Mouse (Mus musculus) intestine, postnatal 0 days (tissue): ENCODE data around the gene Prkag3. TPM values are rescaled to one million over a fixed set of nuclear protein-coding genes. Genes with fewer than 3 reads are reported as not detected.

Experiments used
- ATAC-seq: fragments of 200-750 bp; cut with Nextera tagmentation; 2 replicates; pipeline ENCODE4 v1.8.0; 2017; ENCODE audit warnings: mild to moderate bottlenecking, moderate TSS enrichment, moderate library complexity
- H3K27ac ChIP-seq: fragments of 300-500 bp; sonication (generic); 2 replicates; pipeline ENCODE4 v1.5.1; 2014; ENCODE audit warnings: mild to moderate bottlenecking, low read depth, low read length, moderate library complexity
- H3K27me3 ChIP-seq: fragments of 300-500 bp; sonication (generic); replicated peaks from 2 replicates; pipeline ENCODE4 v1.6.1; 2014; ENCODE audit warnings: low read length, mixed read lengths; ENCODE audit not compliant: control insufficient read depth, insufficient read depth
- H3K36me3 ChIP-seq: fragments of 300-500 bp; sonication (generic); 2 replicates; pipeline ENCODE4 v1.6.1; 2014; ENCODE audit warnings: mild to moderate bottlenecking, moderate library complexity; ENCODE audit not compliant: control insufficient read depth, insufficient read depth
- H3K4me1 ChIP-seq: fragments of 300-500 bp; sonication (generic); replicated peaks from 2 replicates; pipeline ENCODE4 v1.6.1; 2014; ENCODE audit warnings: antibody characterized with exemption, low read length, mixed read lengths; ENCODE audit not compliant: control insufficient read depth, insufficient read depth
- H3K4me2 ChIP-seq: fragments of 300-500 bp; sonication (generic); replicated peaks from 2 replicates; pipeline ENCODE4 v1.6.1; 2014; ENCODE audit warnings: low read depth, mild to moderate bottlenecking, moderate library complexity
- H3K4me3 ChIP-seq: fragments of 300-500 bp; sonication (generic); 2 replicates; pipeline ENCODE4 v1.5.1; 2014; ENCODE audit warnings: low read depth, low read length
- H3K9ac ChIP-seq: fragments of 300-500 bp; sonication (generic); 2 replicates; pipeline ENCODE4 v1.6.1; 2014; ENCODE audit warnings: mild to moderate bottlenecking, low read depth, low read length
- H3K9me3 ChIP-seq: fragments of 300-500 bp; sonication (generic); 2 replicates; pipeline ENCODE4 v1.6.1; 2016; ENCODE audit warnings: mixed run types; ENCODE audit not compliant: control insufficient read depth
- CTCF ChIP-seq: sonication (generic); IDR thresholded peaks from 2 replicates; pipeline ENCODE4 v1.5.1; 2016; ENCODE audit warnings: low read depth, mild to moderate bottlenecking, control low read depth, antibody characterized with exemption, moderate library complexity
- WGBS: fragments of 180-500 bp; shearing (Covaris S2); extraction: QIAGEN DNeasy Blood & Tissue Kit; methylation state at CpG from one replicate; pipeline ENCODE4 v1.1.7; 2014; 5-methylcytosine and 5-hydroxymethylcytosine counted together
- polyA plus RNA-seq: library from polyadenylated mRNA; unstranded; fragments of >200 nt; fragmentation: Nextera tagmentation; extraction: Ambion mirVana; gene quantifications from 2 replicates; pipeline ENCODE4 v1.2.1, GENCODE M21; 2015

The Prkag3 gene
- polyA plus RNA-seq, 1 experiment from 2014 or later = 0.09 TPM

DNA sequence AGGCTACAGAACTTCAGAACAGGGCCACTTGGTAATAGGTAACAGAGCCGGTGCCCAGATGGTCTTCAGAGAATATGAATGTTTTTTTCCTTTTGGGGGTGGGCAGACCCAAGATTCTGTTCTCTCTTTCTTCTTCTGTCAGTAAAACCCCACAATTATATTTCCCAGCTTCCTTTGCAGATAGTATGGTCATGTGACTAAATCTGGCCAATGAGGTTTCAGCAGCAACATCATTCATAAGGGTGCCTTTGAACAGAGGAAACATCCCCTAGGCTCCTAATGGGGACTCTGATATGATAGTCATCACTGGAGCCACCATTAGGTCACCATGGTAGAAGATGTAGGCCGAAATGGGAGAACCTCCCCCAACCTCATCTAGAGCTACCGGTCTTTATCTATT is 3.8 kb upstream of the Prkag3 start:
- Histone ChIP-seq H3K27me3 (0 out of 2 replicates have a peak, but pooled peaks cover 3% of the 10 kb centered on the region), H3K9me3 (no peaks in the 10 kb centered on the region), H3K36me3 (no peaks in the 10 kb centered on the region), H3K27ac (no peak overlapping the region), H3K4me1 (no peaks in the 10 kb centered on the region; the same call in none of the 2 replicates), H3K4me3 (no peak overlapping the region), H3K9ac (no peak overlapping the region), H3K4me2 (no peak overlapping the region)
- no peak for ATAC-seq
- TF ChIP-seq CTCF = no peak
- WGBS = 93% methylated on average over 3 of the region's 3 CpGs

GRCm38 (mm10) chr1:74752150-74752549 is 3.1 kb upstream of the Prkag3 start:
- ATAC-seq = no peak
- no peak for TF ChIP-seq CTCF
- 83% methylated on average over 8 of the region's 8 CpGs for WGBS

GRCm38 (mm10) chr1:74750683-74751082 is 1.7 kb upstream of the Prkag3 start:
- WGBS = 64% methylated on average over 4 of the region's 4 CpGs
- no peak overlapping the region for H3K9ac ChIP-seq
- no peaks in the 10 kb centered on the region; the same call in none of the 2 replicates for H3K4me1 ChIP-seq
- H3K9me3 ChIP-seq = no peaks in the 10 kb centered on the region
- no peaks in the 10 kb centered on the region for H3K36me3 ChIP-seq
- TF ChIP-seq CTCF = no peak
- H3K27me3 ChIP-seq = 0 out of 2 replicates have a peak, but pooled peaks cover 3% of the 10 kb centered on the region
- H3K4me2 ChIP-seq = no peak overlapping the region
- H3K27ac ChIP-seq = no peak overlapping the region
- no peak overlapping the region for H3K4me3 ChIP-seq
- ATAC-seq = no peak

More at GRCm38 (mm10) chr1:74752150-74752549, 3.1 kb upstream of the Prkag3 start:
- no peak overlapping the region for H3K4me2 ChIP-seq
- H3K4me1 ChIP-seq = no peaks in the 10 kb centered on the region; the same call in none of the 2 replicates
- no peak overlapping the region for H3K9ac ChIP-seq
- no peaks in the 10 kb centered on the region for H3K9me3 ChIP-seq
- no peak overlapping the region for H3K27ac ChIP-seq
- H3K27me3 ChIP-seq = 0 out of 2 replicates have a peak, but pooled peaks cover 3% of the 10 kb centered on the region
- H3K4me3 ChIP-seq = no peak overlapping the region
- no peaks in the 10 kb centered on the region for H3K36me3 ChIP-seq

GRCm38 (mm10) chr1:74749301-74749700 is 280 bp upstream of the Prkag3 start:
- no peak for TF ChIP-seq CTCF
- Histone ChIP-seq H3K9me3 (no peaks in the 10 kb centered on the region), H3K36me3 (no peaks in the 10 kb centered on the region), H3K4me2 (peak overlapping the region; percentile 61), H3K4me3 (no peak overlapping the region), H3K4me1 (no peaks in the 10 kb centered on the region; the same call in none of the 2 replicates), H3K27ac (no peak overlapping the region), H3K27me3 (0 out of 2 replicates have a peak, but pooled peaks cover 3% of the 10 kb centered on the region), H3K9ac (no peak overlapping the region)
- no peak for ATAC-seq
- WGBS = 52% methylated on average over 7 of the region's 7 CpGs

- Histone ChIP-seq H3K27ac (no peak overlapping the region), H3K9me3 (no peaks in the 10 kb centered on the region), H3K4me2 (no peak overlapping the region), H3K36me3 (no peaks in the 10 kb centered on the region), H3K9ac (no peak overlapping the region), H3K27me3 (0 out of 2 replicates have a peak, but pooled peaks cover 3% of the 10 kb centered on the region), H3K4me1 (no peaks in the 10 kb centered on the region; the same call in none of the 2 replicates), H3K4me3 (no peak overlapping the region)
- TF ChIP-seq CTCF = no peak
- WGBS = 71% methylated on average over 5 of the region's 5 CpGs
- no peak for ATAC-seq
Observed at GRCm38 (mm10) chr1:74747335-74747734, 1.7 kb downstream of the Prkag3 start.

- WGBS = 79% methylated on average over 7 of the region's 7 CpGs
- ATAC-seq = no peak
- no peak overlapping the region for H3K4me3 ChIP-seq
- no peak overlapping the region for H3K27ac ChIP-seq
- H3K4me1 ChIP-seq = no peaks in the 10 kb centered on the region
- no peak overlapping the region for H3K4me2 ChIP-seq
- no peak overlapping the region for H3K9ac ChIP-seq
- no peaks in the 10 kb centered on the region; the same call in 1 of the 2 replicates for H3K36me3 ChIP-seq
- no peaks in the 10 kb centered on the region for H3K27me3 ChIP-seq
- H3K9me3 ChIP-seq = no peaks in the 10 kb centered on the region
- TF ChIP-seq CTCF = no peak
Observed at GRCm38 (mm10) chr1:74740846-74741245, 8.2 kb downstream of the Prkag3 start.
